Mouse (Mus musculus) erythroblast, embryonic 14.5 days (primary cell): ENCODE measurements around the gene P2rx3.

Source experiments
- GATA1 ChIP-seq: IDR thresholded peaks from 2 replicates; pipeline ENCODE4 v1.6.1; 2012; ENCODE audit warnings: low read length, inconsistent platforms, mixed read lengths
- TAL1 ChIP-seq: IDR thresholded peaks from 3 replicates; pipeline ENCODE4 v1.6.1; 2012; ENCODE audit warnings: low read length, inconsistent platforms, mixed read lengths

DNA sequence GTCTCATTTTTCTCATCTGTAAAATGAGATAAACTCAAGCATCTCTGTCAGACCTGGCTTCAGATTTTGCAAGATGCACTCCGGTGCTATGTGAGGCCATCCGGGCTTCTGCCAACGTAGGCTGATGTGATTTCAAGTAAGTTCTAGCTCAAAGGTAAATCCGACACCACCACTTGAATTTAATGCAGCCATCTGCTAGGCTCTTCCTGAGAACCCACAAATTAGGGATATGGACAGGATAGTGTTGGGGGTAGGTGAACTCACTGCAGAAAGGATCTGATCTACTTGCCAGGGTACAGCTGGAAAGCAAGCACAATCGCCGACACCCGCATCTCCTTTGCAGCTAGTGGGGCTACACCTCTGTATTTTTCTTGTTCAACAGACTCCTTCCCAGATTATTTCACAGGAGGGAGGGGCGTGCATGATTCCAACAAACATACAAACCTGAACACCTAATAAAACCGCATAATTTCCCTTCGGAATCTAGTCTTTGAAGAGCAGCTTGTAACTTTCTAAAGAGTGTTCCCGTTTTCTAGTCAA lies 685 bp downstream of the P2rx3 start:
- no peak for TF ChIP-seq GATA1
- TF ChIP-seq TAL1, result no peak
